Mouse (Mus musculus) E14TG2a.4 (cell line): ENCODE measurements around the gene Atp2b4.

Experiments used
- CTCF ChIP-seq: conservative IDR thresholded peaks from 2 replicates; pipeline ENCODE4 v1.5.1; 2014; ENCODE audit warnings: low read length
- NANOG ChIP-seq: IDR thresholded peaks from 2 replicates; pipeline ENCODE4 v1.6.1; 2014; ENCODE audit warnings: borderline replicate concordance, low read length, mixed read lengths
- POU5F1 ChIP-seq: IDR thresholded peaks from 2 replicates; pipeline ENCODE4 v1.6.1; 2014; ENCODE audit warnings: low read length, borderline replicate concordance

GRCm38 (mm10) chr1:133799686-133800445, 975 bp downstream of the Atp2b4 start:
- TF ChIP-seq CTCF (no peak), NANOG (no peak), POU5F1 (no peak)
